Mouse (Mus musculus): ENCODE results near the gene Adamtsl5.
"Not testable (repeated sequence)": the region's sequence is repeated elsewhere in the genome, so short reads cannot be mapped to it uniquely, and the experiment has no call there.

The Adamtsl5 gene

DNA sequence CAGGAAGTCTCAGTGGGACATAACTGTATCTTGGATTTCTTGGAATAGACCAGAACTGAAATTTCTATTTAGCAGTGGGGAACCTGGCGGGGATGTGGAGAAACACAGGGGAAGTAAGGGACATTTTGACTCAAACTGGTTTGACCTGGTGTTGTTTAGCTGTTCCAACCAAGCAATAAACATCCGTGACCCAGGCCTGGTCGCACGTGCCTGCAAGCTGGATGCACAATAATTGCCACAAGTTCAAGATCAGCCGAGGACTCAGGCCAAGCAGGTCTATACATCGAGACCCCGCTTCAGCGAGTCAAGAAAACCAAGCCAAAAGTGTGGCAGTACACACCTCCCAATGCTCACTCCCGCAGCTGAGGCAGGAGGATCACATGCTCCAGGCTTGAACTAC is 23.8 kb upstream of the Adamtsl5 start:
- no peak for DNase-seq (ENCODE audit: low spot score in 2 of 2)

DNA sequence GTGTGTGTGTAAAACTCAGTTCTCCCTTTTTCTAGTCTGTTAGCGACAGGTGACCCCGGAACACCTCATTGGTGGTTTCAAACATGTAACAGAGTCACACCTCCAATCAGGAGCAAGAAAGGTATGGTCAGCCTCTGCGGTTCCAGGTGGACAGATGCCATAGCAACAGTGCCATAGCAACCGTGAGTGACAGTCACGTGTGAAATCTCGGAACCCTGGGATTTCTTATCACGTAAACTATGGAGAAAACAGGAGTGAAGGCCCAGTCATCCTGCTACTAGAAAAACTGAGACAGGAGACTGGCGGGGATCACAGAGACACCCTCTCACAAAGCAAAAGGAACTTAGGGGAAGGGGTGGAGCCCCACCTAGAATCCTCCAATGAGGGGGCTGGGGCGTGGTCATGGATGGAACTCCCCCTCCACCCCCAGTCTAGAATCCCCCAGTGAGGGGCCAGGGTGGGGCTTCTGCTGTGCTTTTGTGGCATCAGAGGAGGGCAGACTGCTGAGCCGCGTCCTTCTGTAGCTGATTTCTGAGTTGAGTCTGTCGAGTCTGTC is 23.3 kb upstream of the Adamtsl5 start:
- peak in 1 of 2 experiments; percentile 79 for DNase-seq (ENCODE audit: low spot score in 2 of 2)

DNA sequence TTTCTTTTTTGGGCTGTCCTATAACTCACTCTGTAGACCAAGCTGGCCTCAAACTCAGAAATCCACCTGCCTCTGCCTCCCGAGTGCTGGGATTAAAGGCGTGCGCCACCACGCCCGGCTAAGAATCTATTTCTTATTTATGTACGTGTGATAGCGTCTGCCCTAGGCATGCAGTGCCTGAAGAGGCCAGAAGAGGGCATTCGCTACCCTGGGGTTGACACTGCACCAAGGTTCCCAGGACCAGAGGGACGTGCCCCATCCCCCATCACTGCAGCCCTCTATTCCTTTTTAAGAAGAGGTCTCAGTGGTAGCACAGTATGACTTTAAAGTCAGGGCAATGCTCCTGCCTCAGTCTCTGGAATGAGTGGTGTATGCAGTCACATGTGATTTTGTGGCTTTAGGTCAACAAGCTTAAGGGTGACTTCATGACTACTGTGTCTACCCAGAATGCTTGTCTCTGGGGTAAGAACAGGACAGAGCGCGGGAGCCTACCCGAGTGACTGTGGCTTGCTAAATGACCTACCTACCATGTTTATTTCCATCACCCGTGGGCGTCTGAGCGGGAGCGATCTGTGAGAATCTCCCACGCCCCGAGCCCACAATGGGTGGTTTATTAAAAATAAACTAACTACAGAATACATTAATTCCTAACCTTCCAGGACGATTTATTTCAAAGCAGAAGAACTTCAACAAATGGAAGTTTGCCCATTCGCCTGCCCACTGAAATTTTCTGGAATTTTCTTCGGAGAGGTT is 22.0 kb upstream of the Adamtsl5 start:
- peak in 1 of 2 experiments; percentile 60 for DNase-seq (ENCODE audit: low spot score in 2 of 2)

DNA sequence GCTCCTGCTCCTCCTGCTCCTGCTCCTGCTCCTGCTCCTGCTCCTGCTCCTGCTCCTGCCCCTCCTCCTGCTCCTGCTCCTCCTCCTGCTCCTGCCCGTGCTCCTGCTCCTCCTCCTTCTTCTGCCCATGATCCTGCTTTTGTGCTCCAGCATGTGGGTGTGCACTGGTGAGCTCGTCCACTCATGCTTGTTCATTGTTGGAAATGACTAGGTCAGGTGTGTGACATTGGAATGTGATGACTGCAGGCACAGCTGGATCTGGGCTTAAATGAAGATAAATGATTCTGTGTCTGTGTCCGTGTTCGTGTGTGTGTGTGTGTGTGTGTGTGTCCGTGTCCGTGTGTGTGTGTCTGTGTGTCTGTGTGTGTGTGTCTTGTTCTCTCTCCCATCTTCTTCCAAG is 20.2 kb upstream of the Adamtsl5 start:
- DNase-seq (ENCODE audit: low spot score in 2 of 2), result no peak

DNA sequence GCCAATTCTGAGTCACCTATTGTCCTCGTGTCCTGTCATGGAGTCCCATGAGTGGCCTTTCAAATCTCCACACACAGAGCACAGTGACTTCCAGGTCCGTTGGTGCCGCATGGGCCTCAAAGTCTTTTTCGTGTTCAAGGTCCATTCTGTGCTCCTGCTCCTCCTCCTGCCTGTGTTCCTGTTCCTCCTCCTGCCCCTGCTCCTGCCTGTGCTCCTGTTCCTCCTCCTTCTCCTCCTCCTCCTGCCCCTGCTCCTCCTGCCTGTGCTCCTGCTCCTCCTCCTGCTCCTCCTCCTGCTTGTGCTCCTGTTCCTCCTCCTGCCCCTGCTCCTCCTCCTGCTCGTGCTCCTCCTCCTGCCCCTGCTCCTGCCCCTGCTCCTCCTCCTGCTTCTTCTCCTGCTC is 19.7 kb upstream of the Adamtsl5 start:
- DNase-seq (ENCODE audit: low spot score in 2 of 2), result no peak

DNA sequence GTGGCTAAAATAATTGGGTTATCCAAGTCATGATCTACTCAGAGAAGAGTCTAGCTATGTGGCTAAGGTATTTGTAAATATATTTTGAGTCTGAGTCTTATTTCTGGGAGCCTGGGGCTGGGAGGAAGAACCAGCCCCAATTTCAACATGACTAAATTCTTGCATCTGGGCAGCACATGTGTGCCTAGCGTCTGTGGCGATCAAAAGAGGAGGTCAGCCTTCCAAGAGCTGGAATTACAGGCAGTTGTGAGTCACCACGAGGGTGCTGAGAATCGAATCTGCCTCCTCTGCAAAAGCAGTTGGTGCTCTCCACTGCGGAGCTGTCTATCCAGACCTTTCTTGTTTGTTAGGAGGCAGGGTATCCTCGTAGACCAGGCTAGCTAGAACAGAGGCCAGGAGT is 17.5 kb upstream of the Adamtsl5 start:
- no peak for DNase-seq (ENCODE audit: low spot score in 2 of 2)

DNA sequence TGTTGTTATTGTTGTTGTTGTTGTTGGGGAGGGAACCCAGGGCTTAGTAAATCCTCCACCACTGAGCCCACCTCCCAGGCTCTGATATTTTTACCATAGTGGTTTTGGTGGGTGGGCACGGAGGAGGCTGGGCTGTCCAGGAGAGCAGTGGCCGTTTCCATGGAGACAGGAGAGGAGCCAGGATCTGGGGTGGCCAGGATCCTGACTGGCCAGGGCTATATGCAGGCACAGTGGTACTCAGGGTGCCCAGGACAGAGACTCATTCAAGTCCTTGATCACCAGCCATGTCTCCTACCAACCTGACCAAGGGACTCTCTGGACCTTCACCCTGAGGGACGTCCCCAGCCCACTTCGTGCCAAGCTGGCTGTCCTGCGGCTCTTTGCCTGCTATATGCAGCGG is 15.5 kb upstream of the Adamtsl5 start:
- no peak for DNase-seq (ENCODE audit: low spot score in 2 of 2)

DNA sequence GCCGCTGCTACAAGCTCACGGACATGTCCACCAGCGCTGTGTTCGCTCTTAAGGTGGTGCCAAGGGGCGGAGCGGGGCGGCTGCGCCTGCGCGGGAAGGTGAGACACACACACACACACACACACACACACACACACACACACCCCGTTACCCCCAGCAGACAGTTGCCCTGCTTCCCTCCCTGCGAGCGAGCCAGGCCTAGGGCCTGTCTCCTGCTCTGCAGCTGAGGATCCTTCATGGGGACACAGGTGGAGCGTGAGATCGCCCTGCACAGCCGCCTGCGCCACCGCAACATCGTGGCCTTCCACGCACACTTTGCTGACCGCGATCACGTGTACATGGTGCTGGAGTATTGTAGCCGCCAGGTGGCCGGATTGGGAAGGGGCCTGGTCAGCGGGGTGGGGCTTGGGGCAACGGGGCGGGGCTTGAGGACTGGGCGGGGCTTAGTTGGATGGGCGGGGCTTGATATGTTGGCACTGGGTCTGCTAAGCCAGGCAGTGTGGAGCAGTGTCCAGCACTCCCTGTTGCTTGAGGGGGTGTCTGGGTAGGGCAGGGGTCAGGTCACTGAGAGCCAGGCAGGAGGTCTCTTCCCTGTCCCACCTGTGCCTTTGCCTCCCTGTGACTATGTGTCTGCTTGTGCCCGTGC is 9.9 kb upstream of the Adamtsl5 start:
- DNase-seq (ENCODE audit: low spot score in 2 of 2), result no peak

DNA sequence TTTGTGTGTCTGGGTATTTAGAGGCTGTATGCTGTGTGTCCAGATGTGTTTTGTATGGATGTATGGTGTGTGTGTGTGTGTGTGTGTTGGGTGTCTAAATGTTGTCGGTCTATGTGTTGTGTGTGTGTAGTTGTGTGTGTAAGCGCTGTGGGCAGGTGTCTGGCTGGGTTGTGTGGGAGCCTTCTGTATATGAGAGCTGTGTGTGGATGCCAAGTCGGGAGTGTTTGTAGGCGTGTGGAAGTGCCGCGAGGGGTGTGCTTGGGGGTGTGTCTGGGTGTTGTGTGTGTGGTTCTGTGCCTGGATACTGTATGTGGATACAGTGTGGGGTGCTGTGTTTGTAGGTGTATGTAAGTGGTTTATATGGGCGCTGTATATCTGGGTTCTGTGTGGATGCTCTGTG is 9.1 kb upstream of the Adamtsl5 start:
- DNase-seq (ENCODE audit: low spot score in 2 of 2), result no peak

DNA sequence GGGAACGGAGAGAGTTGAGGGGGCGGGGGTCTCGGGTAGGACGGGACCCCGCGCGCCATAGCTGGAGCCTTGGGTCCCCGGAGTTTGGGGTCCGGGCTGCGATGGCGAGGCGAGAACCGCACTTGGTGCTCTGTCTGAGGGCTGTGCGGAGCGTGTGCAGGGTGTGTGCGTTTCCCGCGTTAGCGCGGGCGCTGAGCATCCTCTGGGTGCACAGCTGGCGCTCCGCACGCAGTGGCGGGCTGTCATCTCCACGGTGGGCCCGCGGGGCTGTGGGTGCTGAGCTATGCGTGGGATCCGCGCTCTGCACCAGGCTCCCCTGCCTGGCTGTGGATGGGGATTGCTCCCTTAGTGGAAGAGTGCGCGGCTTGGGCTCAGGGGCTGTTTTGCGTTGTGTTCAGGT is 8.5 kb upstream of the Adamtsl5 start:
- DNase-seq (ENCODE audit: low spot score in 2 of 2), result no peak

DNA sequence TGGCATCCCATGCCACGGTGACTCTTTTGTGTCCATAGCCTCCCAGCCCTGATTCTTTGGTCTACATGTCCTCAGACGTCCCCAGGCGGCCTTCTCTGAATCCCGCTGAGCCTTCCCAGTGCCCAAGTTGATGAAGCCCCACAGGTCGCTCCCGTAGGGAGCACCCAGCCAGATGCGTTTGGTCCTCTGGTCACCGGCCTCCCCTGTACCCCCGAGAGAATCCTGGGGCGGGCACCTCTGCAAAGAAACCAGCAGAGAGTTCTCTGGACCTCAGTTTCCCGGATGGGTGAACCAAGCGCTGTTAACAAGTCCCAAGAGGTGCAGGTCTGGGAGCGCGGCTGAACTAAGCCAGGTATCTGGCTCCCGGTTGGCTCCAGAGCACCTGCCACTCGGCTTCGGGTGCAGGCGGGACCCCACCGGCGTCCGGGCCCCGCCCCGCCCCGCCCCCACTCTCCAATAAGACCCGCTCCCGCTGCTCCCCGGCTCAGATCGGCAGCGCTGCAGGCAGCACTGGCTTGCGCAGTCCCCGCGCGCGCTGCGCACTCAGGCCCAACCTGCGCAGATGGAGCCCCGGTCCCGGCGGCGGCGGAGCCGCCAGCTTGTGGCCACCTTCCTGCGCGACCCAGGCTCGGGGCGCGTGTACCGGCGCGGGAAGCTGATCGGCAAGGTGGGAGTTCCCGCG is 7.9 kb upstream of the Adamtsl5 start, which contains the start of gene Plk5:
Gene Plk5 (plus strand): TSS at position 459 of the 682 bp plus-strand sequence.
- no peak for DNase-seq (ENCODE audit: low spot score in 2 of 2)

DNA sequence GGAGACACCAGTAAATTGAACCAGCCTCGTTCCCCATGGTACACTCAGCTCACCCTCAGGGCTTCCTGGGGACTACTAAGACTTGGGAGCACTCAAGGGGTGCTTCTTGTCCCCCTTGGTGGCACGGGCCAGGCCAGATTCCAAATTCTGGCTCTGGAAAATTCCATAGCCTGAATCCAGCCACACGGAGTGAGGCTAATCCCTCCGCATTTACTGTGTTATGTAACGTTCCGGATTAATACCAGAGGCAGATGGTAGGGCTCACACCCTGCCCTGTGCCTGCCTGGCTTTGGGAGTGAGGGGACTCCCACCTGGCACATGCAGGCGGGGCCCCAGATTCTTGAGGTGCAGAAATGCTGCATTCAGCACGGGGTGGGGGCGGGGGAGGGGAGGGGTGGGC is 7.2 kb upstream of the Adamtsl5 start:
- DNase-seq (ENCODE audit: low spot score in 2 of 2), result no peak

DNA sequence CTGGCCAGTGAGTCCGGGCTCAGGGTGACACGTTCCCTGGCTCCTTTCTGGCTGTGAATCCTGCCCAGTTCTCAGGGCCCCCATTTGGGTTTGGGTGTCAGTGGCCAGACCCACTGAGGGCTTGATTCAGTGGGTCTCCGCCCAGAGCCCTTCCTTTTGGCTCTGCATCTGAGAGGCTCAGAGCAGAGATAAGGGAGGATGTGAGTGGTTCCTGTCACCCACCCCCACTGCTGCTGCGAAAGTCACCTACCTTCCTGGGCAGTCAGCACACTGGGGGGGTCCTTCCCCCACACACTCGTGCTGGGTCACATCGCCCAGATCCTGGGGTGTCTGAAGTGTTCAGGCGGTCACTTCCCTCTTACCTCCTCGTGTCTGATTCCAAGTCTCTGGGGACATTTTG is 4.5 kb upstream of the Adamtsl5 start:
- DNase-seq (ENCODE audit: low spot score in 2 of 2), result no peak

DNA sequence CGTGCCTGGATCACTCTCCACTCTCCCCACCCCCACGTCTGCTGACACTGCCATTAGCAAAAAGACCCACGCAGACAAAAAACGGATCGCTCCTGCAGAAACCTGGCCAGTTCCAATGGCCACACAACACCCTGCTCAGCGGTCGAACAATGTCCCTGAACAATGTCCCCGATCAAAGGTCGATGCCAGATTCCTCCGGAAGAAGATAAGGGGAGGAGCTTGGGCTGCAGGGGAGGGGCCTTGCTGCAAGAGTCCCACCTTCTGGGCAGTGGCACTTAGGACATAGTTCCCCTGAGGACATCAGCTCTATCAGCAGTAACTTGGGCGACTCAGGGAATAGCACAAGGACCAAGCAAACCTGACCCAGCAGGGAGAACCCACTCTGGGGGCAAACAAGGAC is 3.7 kb upstream of the Adamtsl5 start:
- DNase-seq (ENCODE audit: low spot score in 2 of 2), result no peak

DNA sequence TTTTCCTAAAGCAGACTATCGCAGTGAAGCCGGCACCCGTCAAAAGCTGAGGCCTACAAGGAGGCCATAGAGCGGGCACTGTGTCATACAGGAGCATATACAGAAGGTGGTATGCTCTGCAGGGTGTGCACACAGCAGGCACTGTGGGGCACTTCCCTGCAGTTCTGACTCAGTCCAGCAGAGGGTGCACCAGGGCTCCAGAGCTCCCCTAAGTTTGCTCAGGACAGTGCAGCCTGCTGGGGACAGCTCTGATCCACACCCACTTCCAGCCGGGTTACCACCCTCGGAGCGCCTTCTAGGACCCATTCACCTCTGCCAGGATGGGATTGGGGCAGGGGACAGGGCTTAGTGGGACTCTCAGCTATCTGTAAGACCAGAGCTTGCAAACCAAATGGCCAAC is 2.1 kb upstream of the Adamtsl5 start:
- DNase-seq (ENCODE audit: low spot score in 2 of 2), result peak; percentile 94 to 95

DNA sequence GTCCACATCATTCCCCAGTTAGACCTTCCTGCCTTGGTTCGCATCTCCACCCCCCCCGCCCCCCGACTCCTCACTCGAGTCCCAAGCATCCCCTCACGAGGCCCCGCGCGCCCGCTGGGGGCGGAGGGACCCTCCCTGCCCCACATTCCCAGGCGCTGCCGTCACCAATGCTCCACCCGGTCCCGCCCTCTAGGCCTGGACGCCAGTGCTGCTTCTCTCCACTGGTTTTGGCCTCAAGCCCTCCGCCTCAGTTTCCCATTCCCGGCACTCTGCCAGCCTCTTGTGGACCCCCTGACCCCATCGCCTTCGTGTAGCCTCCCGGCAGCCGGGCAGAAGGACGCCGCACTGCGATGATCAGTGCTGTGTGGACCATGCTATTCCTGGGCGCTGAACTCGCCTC is 769 bp upstream of the Adamtsl5 start:
- DNase-seq (ENCODE audit: low spot score in 2 of 2), result no peak

DNA sequence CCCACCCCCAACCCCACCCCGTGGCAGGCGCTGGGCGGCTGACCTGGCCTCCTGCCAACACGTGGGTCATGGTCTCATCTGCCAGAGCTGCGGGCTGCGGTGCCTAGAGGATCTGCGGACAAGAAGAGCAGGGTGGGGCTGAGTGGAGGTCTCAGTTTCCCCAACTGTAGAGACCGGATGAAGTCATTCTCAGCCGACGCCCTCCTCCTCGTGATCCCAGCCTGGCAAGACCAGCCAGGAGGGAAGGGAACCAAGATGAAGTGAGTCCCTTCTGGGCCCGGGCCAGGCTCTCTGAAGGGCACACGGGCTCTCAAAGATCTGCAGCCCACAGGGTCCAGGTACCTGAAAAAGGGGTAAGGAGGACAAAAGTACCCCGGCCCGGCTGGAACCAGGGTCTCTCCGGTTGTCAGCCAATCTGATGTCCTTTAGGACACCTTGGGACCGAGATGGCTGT is 671 bp downstream of the Adamtsl5 start:
- DNase-seq (ENCODE audit: low spot score in 2 of 2), result no peak

DNA sequence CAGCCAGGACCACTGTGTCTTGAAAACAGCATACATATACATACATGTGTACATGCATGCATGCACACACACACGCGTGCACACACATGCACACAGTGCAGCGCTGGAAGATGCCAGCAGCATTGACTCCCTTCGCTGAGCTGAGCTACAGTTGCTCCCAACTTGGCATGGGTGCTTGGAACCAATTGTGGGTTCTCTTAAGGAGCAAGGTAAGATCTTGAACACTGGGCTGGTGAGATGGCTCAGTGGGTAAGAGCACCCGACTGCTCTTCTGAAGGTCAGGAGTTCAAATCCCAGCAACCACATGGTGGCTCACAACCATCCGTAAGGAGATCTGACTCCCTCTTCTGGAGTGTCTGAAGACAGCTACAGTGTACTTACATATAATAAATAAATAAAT is 2.3 kb downstream of the Adamtsl5 start:
- not testable (repeated sequence) for DNase-seq (ENCODE audit: low spot score in 2 of 2)

DNA sequence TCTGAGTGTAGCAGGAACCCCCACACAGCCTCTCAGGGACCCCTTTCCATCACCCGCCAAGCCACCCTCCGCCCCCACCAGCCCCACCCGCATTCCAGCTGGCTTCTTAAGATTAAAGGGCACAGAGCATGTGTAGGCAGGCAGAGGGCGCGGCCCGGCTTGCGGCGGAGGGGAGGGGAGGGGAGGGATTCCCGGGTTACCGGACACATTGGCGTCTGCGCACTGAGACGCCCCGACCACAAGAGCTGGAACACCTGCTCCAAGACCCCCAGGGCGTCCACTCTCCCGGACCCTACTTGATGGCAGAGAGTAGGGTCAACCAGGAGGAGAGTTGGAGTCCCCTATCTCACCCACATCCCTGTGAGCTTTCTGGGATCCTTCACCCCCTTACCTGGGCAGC is 3.1 kb downstream of the Adamtsl5 start:
- peak in 1 of 2 experiments; percentile 75 for DNase-seq (ENCODE audit: low spot score in 2 of 2)

DNA sequence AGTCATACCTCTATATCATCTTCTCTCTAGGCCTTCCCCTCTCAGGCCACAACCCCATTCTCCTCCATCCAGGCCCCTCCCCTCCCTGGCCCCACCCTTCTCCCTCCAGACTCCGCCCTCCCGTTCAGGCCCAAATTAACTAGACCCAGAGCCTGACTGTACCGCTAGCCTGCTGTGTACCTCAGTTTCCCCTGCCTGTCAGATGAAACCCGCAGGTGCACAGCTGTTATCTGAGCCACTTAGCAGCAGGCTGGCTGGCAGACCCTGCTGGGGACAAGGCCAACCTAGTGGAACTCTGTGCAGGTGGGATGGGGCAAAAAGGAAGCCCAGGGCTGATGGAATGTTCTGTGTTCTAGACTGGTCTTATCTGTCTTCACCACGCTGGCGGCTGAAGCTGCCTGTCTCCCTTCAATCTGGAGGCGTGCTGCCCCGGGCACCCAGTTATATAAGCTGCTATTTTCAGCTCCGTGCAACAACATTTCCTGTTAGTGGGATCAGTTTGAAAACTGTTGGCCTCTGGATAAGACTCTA is 4.0 kb downstream of the Adamtsl5 start:
- peak; percentile 76 to 81 for DNase-seq (ENCODE audit: low spot score in 2 of 2)

DNA sequence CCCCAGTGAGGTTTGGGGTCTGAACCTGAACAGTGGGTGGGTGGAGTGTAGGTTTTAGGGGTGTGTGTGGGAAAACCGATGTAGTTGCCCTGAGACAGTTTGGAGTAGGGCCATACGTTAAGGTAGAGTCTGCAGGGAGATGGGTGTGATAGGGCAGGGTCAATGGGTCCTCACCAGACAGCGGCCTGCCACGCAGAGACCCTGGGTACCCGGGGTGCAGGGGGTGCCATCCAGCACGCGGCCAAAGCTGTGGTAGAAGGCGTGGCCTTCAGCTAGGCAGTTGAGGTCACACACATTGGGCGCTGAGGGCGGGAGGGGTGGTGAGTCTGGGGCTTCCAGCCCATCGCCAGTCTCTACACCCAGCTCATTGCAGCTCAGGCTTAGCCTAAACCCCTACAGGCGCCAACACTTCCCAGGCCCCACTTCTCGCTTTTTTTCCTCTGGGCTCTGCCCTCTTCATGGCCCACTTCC is 4.8 kb downstream of the Adamtsl5 start:
- no peak for DNase-seq (ENCODE audit: low spot score in 2 of 2)
